Mouse (Mus musculus): ENCODE measurements at regions not wholly inside any gene's neighbourhood (a gene's known extent, or its start where the extent isn't known, plus 50 kb on each side); places are given as distances from the start of the nearest gene placed in this dataset.

- TF ChIP-seq CTCF (conservative IDR thresholded peaks at IDR 0.05; ENCODE audit: low read length) (no peak), POU5F1 (IDR thresholded peaks at IDR 0.05; ENCODE audit: borderline replicate concordance, low read length) (no peak)
Measured at GRCm38 (mm10) chr2:8562948-8563347, 1053.6 kb upstream of the Celf2 start.
